Mouse (Mus musculus) ES-Bruce4 (cell line): Measurements from ENCODE around the gene Arl8a. TPM values are rescaled to one million over a fixed set of nuclear protein-coding genes. Genes with fewer than 3 reads are reported as not detected.

Experiments used
- H3K27ac ChIP-seq: 2 replicates; pipeline ENCODE4 v1.5.1; 2012; ENCODE audit warnings: low read length, inconsistent platforms; ENCODE audit not compliant: insufficient read depth
- H3K27me3 ChIP-seq: 2 replicates; pipeline ENCODE4 v1.6.1; 2012; ENCODE audit warnings: mild to moderate bottlenecking, low read length, inconsistent platforms; ENCODE audit not compliant: control insufficient read depth, poor library complexity, insufficient read depth, severe bottlenecking
- H3K36me3 ChIP-seq: 2 replicates; pipeline ENCODE4 v1.6.1; 2012; ENCODE audit warnings: inconsistent platforms, mild to moderate bottlenecking, low read length, moderate library complexity; ENCODE audit not compliant: control insufficient read depth, poor library complexity, insufficient read depth, severe bottlenecking
- H3K4me1 ChIP-seq: one replicate; pipeline ENCODE4 v1.8.1; 2011; ENCODE audit warnings: low read length; ENCODE audit not compliant: control insufficient read depth, insufficient read depth
- H3K4me3 ChIP-seq: 2 replicates; pipeline ENCODE4 v1.5.1; 2011; ENCODE audit warnings: low read depth, mild to moderate bottlenecking, low read length
- H3K9ac ChIP-seq: 2 replicates; pipeline ENCODE4 v1.6.1; 2012; ENCODE audit warnings: low read depth, mild to moderate bottlenecking, inconsistent platforms; ENCODE audit not compliant: poor library complexity, severe bottlenecking
- H3K9me3 ChIP-seq: replicated peaks from 2 replicates; pipeline ENCODE4 v1.6.1; 2012; ENCODE audit warnings: mild to moderate bottlenecking, low read length, inconsistent platforms; ENCODE audit not compliant: control insufficient read depth, poor library complexity, insufficient read depth, severe bottlenecking
- CTCF ChIP-seq: IDR thresholded peaks from one replicate; pipeline ENCODE4 v1.8.1; 2011; ENCODE audit warnings: low read depth, low read length
- EP300 ChIP-seq: IDR thresholded peaks from 2 replicates; pipeline ENCODE4 v1.6.1; 2011; ENCODE audit warnings: low read depth, low read length; ENCODE audit not compliant: insufficient read depth
- POLR2A ChIP-seq: IDR thresholded peaks from one replicate; pipeline ENCODE4 v1.8.1; 2011; ENCODE audit warnings: low read length; ENCODE audit not compliant: insufficient read depth
- polyA plus RNA-seq: library from polyadenylated mRNA; stranded (reverse); fragments of >200 nt; gene quantifications from 2 replicates; pipeline ENCODE4 v1.2.4, GENCODE M21; 2011; ENCODE audit warnings: low read depth; ENCODE audit not compliant: missing spikeins, insufficient read depth, insufficient read length

The Arl8a gene
- polyA plus RNA-seq, 1 experiment: 94.4 TPM

DNA sequence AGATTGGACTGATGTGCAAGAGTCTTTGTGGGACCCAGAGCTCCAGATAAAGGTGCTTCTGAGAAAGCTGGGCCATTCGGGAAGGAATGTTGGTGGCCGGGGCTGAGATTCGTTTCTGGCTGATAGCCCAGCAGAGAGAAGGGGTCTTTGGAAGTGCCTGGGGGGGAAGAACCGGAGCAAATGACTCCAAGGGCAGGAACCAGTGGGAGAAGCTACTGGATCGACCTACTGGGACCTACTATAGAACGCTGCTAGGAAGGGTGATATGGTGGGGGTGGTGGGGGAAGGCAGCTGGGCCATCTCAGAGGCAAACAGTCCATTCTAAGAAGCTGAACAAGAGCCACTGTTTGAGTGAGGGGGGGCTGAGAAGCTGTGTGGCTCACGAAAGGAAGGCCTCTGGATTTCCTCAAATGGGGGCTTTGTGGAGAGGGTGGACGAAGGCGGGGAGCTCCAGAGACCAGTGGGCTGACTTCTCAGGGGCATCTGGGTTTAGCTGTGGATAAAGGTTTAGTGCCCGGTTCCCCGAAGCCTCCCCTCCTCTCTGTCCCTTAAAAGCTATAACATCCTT, 13.0 kb downstream of the Arl8a start:
- H3K27ac ChIP-seq: no peak overlapping the region
- H3K9ac ChIP-seq: no peak overlapping the region
- no peaks in the 10 kb centered on the region for H3K27me3 ChIP-seq

DNA sequence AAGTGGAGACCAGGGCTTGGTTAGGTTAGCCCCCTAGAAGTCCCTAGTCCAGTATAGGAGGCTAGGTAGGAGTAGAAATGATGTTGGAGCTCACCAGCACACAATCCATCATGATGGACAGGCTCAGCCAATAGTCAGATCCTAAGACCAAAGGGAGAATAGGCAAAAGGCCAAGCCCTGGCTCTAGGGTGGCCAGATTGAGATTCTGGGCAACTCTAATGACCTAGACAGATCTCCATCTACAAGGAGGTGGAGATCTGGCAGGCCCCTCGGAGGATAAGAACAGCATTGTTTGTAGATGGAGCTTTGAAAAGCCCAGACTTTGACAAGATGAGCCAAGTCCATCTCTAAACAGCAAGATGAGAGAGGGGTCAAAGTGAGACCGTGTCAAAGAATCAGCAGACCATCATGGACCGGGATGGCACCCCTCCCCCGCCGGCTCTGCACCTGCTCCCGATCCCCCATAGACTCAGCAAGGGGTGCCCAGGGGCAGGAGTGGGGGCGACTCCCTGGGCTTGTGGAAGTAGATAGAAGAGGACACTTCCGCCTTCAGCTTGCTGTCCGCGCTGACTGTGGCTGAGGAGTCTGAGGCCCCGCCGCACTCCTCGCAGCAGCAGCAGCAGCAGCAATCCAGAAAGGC, 13.9 kb downstream of the Arl8a start:
- peaks cover 6% of the 10 kb centered on the region; the same call in 1 of the 2 replicates for H3K36me3 ChIP-seq
- TF ChIP-seq POLR2A (no peak), CTCF (no peak), EP300 (no peak)
- no peaks in the 10 kb centered on the region for H3K27me3 ChIP-seq
- H3K27ac ChIP-seq: no peak overlapping the region
- peak overlapping the region; percentile 47 for H3K4me3 ChIP-seq
- 0 out of 2 replicates have a peak overlapping the region, but pooled peaks have one; percentile 3 for H3K9ac ChIP-seq
- no peaks in the 10 kb centered on the region for H3K4me1 ChIP-seq
- no peaks in the 10 kb centered on the region for H3K9me3 ChIP-seq

More for the DNA sequence above, 13.0 kb downstream of the Arl8a start:
- no peak for TF ChIP-seq POLR2A
- no peak for TF ChIP-seq EP300
- TF ChIP-seq CTCF: no peak
- Histone ChIP-seq H3K4me3 (no peak overlapping the region), H3K9me3 (no peaks in the 10 kb centered on the region), H3K4me1 (no peaks in the 10 kb centered on the region), H3K36me3 (peaks cover 7% of the 10 kb centered on the region; the same call in 1 of the 2 replicates)

DNA sequence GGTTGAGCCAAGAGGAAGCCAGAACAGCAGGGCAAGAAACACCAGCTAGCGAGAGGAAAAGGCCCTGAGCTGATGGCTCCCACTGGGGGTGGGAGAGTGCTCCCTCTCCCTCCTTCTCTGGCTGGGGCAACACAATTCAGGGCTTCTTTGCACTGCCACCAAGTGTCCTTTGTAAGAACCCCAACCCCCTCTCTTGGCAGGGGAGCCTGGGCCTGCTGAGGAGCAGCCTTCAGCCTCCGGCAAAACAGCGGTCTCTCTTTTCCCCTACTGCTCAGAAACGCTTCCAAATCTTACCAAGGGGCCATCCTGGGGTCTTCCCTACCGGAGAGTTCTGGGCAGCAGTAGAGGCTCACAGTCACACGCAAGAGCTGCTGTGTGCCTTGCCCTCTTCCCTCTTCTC, 16.1 kb downstream of the Arl8a start:
- no peak overlapping the region for H3K27ac ChIP-seq

DNA sequence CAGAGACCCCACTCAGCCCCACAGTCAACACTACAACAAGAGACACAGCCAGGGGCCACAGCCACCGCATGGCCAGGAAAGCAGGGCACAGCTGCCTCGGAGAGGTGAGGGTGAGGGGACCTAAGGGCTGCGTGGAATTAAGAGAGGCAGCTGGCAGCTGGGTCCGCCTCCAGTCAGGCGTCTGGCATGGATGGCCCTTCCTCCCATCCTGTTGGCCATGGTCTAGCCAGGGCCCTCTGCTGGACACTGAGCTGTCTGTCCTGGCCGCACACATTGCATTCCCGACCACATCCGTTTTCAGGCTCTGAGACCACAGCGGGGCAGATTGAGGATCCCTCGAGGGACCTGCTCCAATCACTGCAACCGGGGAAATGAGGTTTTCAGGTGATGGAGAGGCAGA, 20.8 kb downstream of the Arl8a start, which contains the start of gene Gpr37l1:
Gene Gpr37l1 (minus strand): TSS at position 247 of the 400 bp plus-strand sequence.
- peak within 1 kb of the TSS; percentile 5; the same call in 1 of the 2 replicates for H3K4me3 ChIP-seq
- TF ChIP-seq EP300: no peak
- TF ChIP-seq POLR2A: no peak
- peak; percentile 19 for TF ChIP-seq CTCF
- no peak within 1 kb of the TSS for H3K9ac ChIP-seq
- H3K9me3 ChIP-seq: no peaks in the 10 kb centered on the region
- H3K36me3 ChIP-seq: no peaks in the 10 kb centered on the region
- no peak within 1 kb of the TSS for H3K27ac ChIP-seq
- H3K4me1 ChIP-seq: no peaks in the 10 kb centered on the region
- no peaks in the 10 kb centered on the region for H3K27me3 ChIP-seq

More for the DNA sequence above, 16.1 kb downstream of the Arl8a start:
- Histone ChIP-seq H3K4me3 (no peak overlapping the region), H3K9me3 (no peaks in the 10 kb centered on the region), H3K4me1 (no peaks in the 10 kb centered on the region), H3K36me3 (no peaks in the 10 kb centered on the region), H3K9ac (no peak overlapping the region), H3K27me3 (no peaks in the 10 kb centered on the region)
- no peak for TF ChIP-seq CTCF
- TF ChIP-seq EP300: no peak
- no peak for TF ChIP-seq POLR2A

DNA sequence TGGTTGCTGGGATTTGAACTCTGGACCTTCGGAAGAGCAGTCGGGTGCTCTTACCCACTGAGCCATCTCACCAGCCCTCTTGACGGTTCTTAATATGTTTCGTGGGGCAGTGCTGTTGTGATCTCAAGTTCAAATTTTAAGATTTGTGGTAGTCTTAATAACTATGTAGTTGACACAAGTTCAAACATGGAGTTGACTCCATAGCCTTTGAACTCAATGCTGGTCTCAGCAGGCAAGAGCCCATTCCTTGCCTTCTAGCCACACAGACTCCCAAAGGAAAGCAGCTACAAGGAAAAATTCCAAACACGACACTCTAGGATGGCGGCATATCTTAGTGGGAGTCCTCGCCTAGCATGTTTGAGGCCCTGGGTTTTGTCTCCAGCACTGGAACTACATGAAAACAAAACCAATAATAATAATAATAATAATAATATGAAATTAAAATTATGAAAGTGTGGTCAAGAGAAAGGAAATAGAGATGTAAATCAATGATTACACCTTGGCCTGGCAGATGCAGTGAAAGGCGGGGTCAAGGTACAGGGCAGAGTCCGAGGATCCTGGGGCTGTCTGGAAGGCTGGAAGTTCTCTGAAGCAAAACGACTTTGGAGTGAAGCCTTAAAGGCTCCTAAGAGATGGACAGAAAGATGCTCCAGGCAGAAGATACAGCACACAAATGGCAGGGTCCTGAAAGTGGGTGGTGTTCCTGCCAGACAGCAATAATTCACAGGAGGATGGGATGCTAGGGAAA, 22.0 kb downstream of the Arl8a start:
- no peaks in the 10 kb centered on the region for H3K36me3 ChIP-seq
- H3K4me3 ChIP-seq: no peak overlapping the region
- H3K9ac ChIP-seq: no peak overlapping the region
- H3K27me3 ChIP-seq: no peaks in the 10 kb centered on the region
- H3K4me1 ChIP-seq: no peaks in the 10 kb centered on the region
- TF ChIP-seq POLR2A (no peak), EP300 (no peak), CTCF (no peak)
- H3K27ac ChIP-seq: no peak overlapping the region
- no peaks in the 10 kb centered on the region for H3K9me3 ChIP-seq
